Mouse (Mus musculus) cerebellum, adult 2 months (tissue): ENCODE measurements around the gene Eno3.

ENCODE experiments used
- CTCF ChIP-seq: fragments of 200-500 bp; IDR thresholded peaks from 2 replicates; pipeline ENCODE4 v1.5.1; 2011; ENCODE audit warnings: low read depth, mild to moderate bottlenecking, control low read depth, low read length, moderate library complexity, borderline replicate concordance; ENCODE audit not compliant: insufficient read depth
- POLR2A ChIP-seq: fragments of 200-500 bp; IDR thresholded peaks from 2 replicates; pipeline ENCODE4 v1.6.1; 2011; ENCODE audit warnings: low read length, control low read depth, borderline replicate concordance; ENCODE audit not compliant: insufficient read depth

- TF ChIP-seq CTCF = no peak
- TF ChIP-seq POLR2A = no peak
These were observed 989 bp downstream of the Eno3 start for GRCm38 (mm10) chr11:70657991-70658390.
